Mouse (Mus musculus) kidney, embryonic 14.5 days (tissue): ENCODE data around the gene Zfp768. TPM values are rescaled to one million over a fixed set of nuclear protein-coding genes. Genes with fewer than 3 reads are reported as not detected.

Source experiments
- ATAC-seq: fragments of 200-750 bp; cut with Nextera tagmentation; 2 replicates; pipeline ENCODE4 v1.8.0; 2017; ENCODE audit warnings: moderate number of reproducible peaks, mild to moderate bottlenecking, moderate TSS enrichment, moderate library complexity; ENCODE audit not compliant: low FRiP score, low TSS enrichment
- H3K27ac ChIP-seq: fragments of 300-500 bp; sonication (generic); 2 replicates; pipeline ENCODE4 v1.5.1; 2014; ENCODE audit warnings: low read depth, mild to moderate bottlenecking, low read length, moderate library complexity, mixed read lengths
- H3K27me3 ChIP-seq: fragments of 300-500 bp; sonication (generic); 2 replicates; pipeline ENCODE4 v1.6.1; 2014; ENCODE audit warnings: mild to moderate bottlenecking, low read length; ENCODE audit not compliant: control insufficient read depth, insufficient read depth
- H3K36me3 ChIP-seq: fragments of 300-500 bp; sonication (generic); 2 replicates; pipeline ENCODE4 v1.6.1; 2014; ENCODE audit warnings: low read length, mixed read lengths; ENCODE audit not compliant: control insufficient read depth, insufficient read depth
- H3K4me1 ChIP-seq: fragments of 300-500 bp; sonication (generic); 2 replicates; pipeline ENCODE4 v1.6.1; 2014; ENCODE audit warnings: low read length, mixed read lengths; ENCODE audit not compliant: control insufficient read depth, insufficient read depth
- H3K4me2 ChIP-seq: fragments of 300-500 bp; sonication (generic); replicated peaks from 2 replicates; pipeline ENCODE4 v1.6.1; 2014; ENCODE audit warnings: low read depth, mild to moderate bottlenecking, low read length
- H3K4me3 ChIP-seq: fragments of 300-500 bp; sonication (generic); 2 replicates; pipeline ENCODE4 v1.5.1; 2014; ENCODE audit warnings: mild to moderate bottlenecking, low read length
- H3K9ac ChIP-seq: fragments of 300-500 bp; sonication (generic); 2 replicates; pipeline ENCODE4 v1.6.1; 2014; ENCODE audit warnings: low read depth, mild to moderate bottlenecking, low read length, moderate library complexity
- H3K9me3 ChIP-seq: fragments of 300-500 bp; sonication (generic); 2 replicates; pipeline ENCODE4 v1.6.1; 2016; ENCODE audit warnings: low read length; ENCODE audit not compliant: control insufficient read depth
- WGBS: fragments of 180-500 bp; shearing (Covaris S2); extraction: QIAGEN DNeasy Blood & Tissue Kit; methylation state at CpG from one replicate; pipeline ENCODE4 v1.1.7; 2014; 5-methylcytosine and 5-hydroxymethylcytosine counted together
- polyA plus RNA-seq: library from polyadenylated mRNA; unstranded; fragments of >200 nt; fragmentation: Nextera tagmentation; extraction: Ambion mirVana; gene quantifications from 2 replicates; pipeline ENCODE4 v1.2.1, GENCODE M21; 2014

Zfp768 gene
- polyA plus RNA-seq, 1 experiment from 2014 or later: 7.0 TPM

DNA sequence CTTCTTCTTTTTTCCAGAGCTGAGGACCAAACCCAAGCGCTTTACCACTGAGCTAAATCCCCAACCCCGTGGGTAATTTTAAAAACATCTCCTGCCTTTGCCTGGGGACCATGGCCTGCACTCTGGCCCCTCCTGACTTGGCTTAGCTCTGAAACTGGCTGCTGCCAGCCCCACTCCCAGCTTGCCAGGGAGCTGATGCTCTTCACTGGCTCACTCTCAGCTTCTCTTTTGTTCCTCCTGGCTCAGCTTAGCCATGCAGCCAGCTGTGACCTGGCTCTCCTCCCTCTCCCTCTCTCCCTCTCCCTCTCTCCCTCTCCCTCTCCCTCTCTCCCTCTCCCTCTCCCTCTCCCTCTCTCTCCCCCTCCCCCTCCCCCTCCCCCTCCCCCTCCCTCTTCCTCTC, 18.7 kb downstream of the Zfp768 start:
- no peak overlapping the region for H3K4me3 ChIP-seq
- H3K27ac ChIP-seq: no peak overlapping the region
- no peaks in the 10 kb centered on the region for H3K36me3 ChIP-seq
- no peak overlapping the region for H3K9ac ChIP-seq
- no peak; the same call in 1 of the 2 replicates for ATAC-seq
- no peaks in the 10 kb centered on the region for H3K9me3 ChIP-seq
- H3K4me2 ChIP-seq: no peak overlapping the region
- 67% methylated on average over 1 of the region's 2 CpGs for WGBS
- H3K27me3 ChIP-seq: no peaks in the 10 kb centered on the region
- H3K4me1 ChIP-seq: no peaks in the 10 kb centered on the region

DNA sequence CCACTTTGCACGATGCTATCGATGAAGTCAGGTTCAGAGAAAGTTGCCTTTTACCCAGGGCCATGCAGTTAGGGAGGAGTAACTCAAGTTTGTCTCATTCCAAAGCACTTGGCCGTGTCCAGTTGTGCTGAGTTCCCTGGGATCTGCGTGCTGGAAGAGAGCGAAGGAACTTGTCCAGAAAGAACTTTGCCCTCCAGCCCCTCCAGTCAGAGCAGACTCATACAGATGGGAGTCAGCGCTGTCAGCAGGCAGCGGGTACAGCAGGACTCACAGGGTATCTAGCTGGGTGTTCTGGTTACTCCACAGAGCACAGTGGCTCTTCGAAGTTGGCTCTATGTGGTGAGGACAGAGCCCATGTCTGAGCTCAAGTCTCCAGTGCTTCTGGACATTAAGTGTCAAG, 19.8 kb downstream of the Zfp768 start:
- H3K4me3 ChIP-seq: no peak overlapping the region
- no peaks in the 10 kb centered on the region for H3K9me3 ChIP-seq
- no peak overlapping the region for H3K4me2 ChIP-seq
- ATAC-seq: no peak
- no peaks in the 10 kb centered on the region for H3K27me3 ChIP-seq
- no peak overlapping the region for H3K27ac ChIP-seq
- H3K9ac ChIP-seq: no peak overlapping the region
- no peaks in the 10 kb centered on the region for H3K36me3 ChIP-seq
- H3K4me1 ChIP-seq: no peaks in the 10 kb centered on the region
- 79% methylated on average over 8 of the region's 8 CpGs for WGBS

DNA sequence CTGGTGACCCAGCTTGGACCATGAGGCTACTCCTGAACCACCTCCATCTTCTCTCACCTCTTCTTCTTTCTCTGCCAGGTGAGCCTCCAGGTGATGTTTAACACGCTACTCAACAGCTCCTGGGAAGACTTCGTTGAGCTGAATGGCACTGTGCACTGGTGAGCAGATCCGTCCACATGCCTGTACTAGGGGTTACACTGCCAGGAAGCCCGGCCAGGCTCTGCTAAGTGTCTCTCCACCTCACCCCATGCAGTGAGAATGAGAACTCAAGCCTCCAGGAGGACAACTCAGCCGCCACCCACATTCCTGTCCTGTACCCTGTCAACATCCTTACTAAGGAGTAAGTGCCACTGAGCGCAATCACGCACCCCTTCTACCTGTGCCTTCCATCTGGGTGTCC, 20.4 kb downstream of the Zfp768 start:
- Histone ChIP-seq H3K9ac (no peak overlapping the region), H3K9me3 (no peaks in the 10 kb centered on the region), H3K4me2 (no peak overlapping the region), H3K27ac (no peak overlapping the region), H3K36me3 (no peaks in the 10 kb centered on the region), H3K27me3 (no peaks in the 10 kb centered on the region), H3K4me1 (no peaks in the 10 kb centered on the region), H3K4me3 (no peak overlapping the region)
- 88% methylated on average over 7 of the region's 7 CpGs for WGBS
- ATAC-seq: no peak

GRCm38 (mm10) chr7:127322085-127322484, 23.3 kb downstream of the Zfp768 start:
- Histone ChIP-seq H3K4me2 (no peak overlapping the region), H3K4me3 (no peak overlapping the region), H3K27ac (no peak overlapping the region), H3K36me3 (no peaks in the 10 kb centered on the region), H3K27me3 (no peaks in the 10 kb centered on the region), H3K9ac (no peak overlapping the region), H3K4me1 (no peaks in the 10 kb centered on the region), H3K9me3 (no peaks in the 10 kb centered on the region)
- WGBS: 33% methylated on average over 5 of the region's 5 CpGs
- no peak for ATAC-seq

GRCm38 (mm10) chr7:127321106-127321505, 24.3 kb downstream of the Zfp768 start:
- H3K27ac ChIP-seq: no peak overlapping the region
- H3K4me3 ChIP-seq: no peak overlapping the region
- H3K9ac ChIP-seq: no peak overlapping the region
- no peak for ATAC-seq
- H3K27me3 ChIP-seq: no peaks in the 10 kb centered on the region
- no peaks in the 10 kb centered on the region for H3K36me3 ChIP-seq
- H3K4me1 ChIP-seq: no peaks in the 10 kb centered on the region
- H3K9me3 ChIP-seq: no peaks in the 10 kb centered on the region
- 85% methylated on average over 4 of the region's 4 CpGs for WGBS
- H3K4me2 ChIP-seq: no peak overlapping the region

DNA sequence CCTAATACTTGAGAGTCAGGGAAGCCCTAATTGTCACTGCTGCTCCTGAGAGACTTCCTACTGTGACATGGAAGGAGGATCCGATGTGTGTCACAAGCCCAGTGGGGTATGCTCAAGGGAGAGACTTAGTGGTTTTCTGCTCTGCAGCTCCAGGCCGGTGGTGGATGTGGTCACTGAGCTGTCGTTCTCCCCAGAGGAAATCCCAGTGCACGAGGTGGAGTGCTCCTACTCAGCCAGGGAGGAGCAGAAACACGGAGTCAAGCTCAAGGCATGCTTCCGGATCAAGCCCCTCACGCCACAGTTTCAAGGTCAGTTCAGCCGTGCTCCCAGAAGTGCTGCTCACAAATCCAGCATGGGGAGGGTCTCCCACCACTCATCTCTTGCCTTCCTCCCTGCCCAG, 31.5 kb downstream of the Zfp768 start:
- H3K4me2 ChIP-seq: no peak overlapping the region
- ATAC-seq: no peak
- no peaks in the 10 kb centered on the region for H3K36me3 ChIP-seq
- no peak overlapping the region for H3K4me3 ChIP-seq
- WGBS: 46% methylated on average over 8 of the region's 8 CpGs
- H3K9ac ChIP-seq: no peak overlapping the region
- H3K9me3 ChIP-seq: no peaks in the 10 kb centered on the region
- no peaks in the 10 kb centered on the region for H3K27me3 ChIP-seq
- no peaks in the 10 kb centered on the region for H3K4me1 ChIP-seq
- no peak overlapping the region for H3K27ac ChIP-seq

GRCm38 (mm10) chr7:127309951-127310350, 35.4 kb downstream of the Zfp768 start:
- Histone ChIP-seq H3K9ac (no peak overlapping the region), H3K4me3 (no peak overlapping the region), H3K4me2 (no peak overlapping the region), H3K27ac (no peak overlapping the region), H3K9me3 (no peaks in the 10 kb centered on the region), H3K4me1 (no peaks in the 10 kb centered on the region), H3K36me3 (no peaks in the 10 kb centered on the region), H3K27me3 (no peaks in the 10 kb centered on the region)
- ATAC-seq: no peak; the same call in 1 of the 2 replicates
- 65% methylated on average over 12 of the region's 12 CpGs for WGBS

GRCm38 (mm10) chr7:127308887-127309286, 36.5 kb downstream of the Zfp768 start:
- 75% methylated on average over 4 of the region's 4 CpGs for WGBS
- Histone ChIP-seq H3K36me3 (no peaks in the 10 kb centered on the region), H3K27me3 (no peaks in the 10 kb centered on the region), H3K4me1 (no peaks in the 10 kb centered on the region), H3K4me2 (no peak overlapping the region), H3K4me3 (no peak overlapping the region), H3K9ac (no peak overlapping the region), H3K9me3 (no peaks in the 10 kb centered on the region), H3K27ac (no peak overlapping the region)
- 0 out of 2 replicates have a peak, but pooled peaks have one; percentile 65 for ATAC-seq

DNA sequence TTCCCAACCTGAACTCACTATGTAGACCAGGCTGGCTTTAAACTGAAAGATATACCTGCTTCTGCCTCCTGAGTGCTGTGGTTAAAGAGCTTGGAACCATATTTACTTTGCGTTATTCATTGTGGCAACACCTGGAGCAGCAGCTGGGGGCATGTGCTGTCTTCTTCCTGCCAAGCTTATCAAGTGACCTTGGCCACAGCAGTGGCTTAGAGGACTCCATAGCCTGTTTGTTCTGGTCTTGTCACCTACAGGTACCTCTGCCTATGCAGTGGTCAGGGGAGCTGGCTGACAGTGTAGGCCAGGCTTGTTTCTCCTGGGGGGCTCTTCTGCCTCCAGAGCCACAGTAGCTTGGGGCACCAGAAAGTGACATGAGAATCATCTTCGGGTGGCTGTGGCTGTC, 37.0 kb downstream of the Zfp768 start:
- Histone ChIP-seq H3K4me1 (no peaks in the 10 kb centered on the region), H3K36me3 (no peaks in the 10 kb centered on the region), H3K9ac (no peak overlapping the region), H3K9me3 (no peaks in the 10 kb centered on the region), H3K27me3 (no peaks in the 10 kb centered on the region), H3K4me2 (no peak overlapping the region), H3K27ac (no peak overlapping the region), H3K4me3 (no peak overlapping the region)
- 84% methylated on average over 2 of the region's 2 CpGs for WGBS
- no peak for ATAC-seq
